Mouse (Mus musculus) kidney, adult 9 months (tissue): ENCODE data around the gene Saa3.
"Not testable (repeated sequence)": the region's sequence is repeated elsewhere in the genome, so short reads cannot be mapped to it uniquely, and the experiment has no call there.

Experiments used
- DNase-seq: peaks from one replicate; pipeline ENCODE4 v3.0.0; 2022

Saa3 gene

GRCm38 (mm10) chr7:46710390-46710844 is 5.1 kb downstream of the Saa3 start, which contains the start of gene Saal1:
Saal1 (minus strand) TSS chr7:46710680.
- DNase-seq = peak; percentile 80

GRCm38 (mm10) chr7:46700521-46701025 is 14.9 kb downstream of the Saa3 start:
- DNase-seq = no peak

- DNase-seq = no peak
Measured at GRCm38 (mm10) chr7:46696754-46697153, 18.7 kb downstream of the Saa3 start.

GRCm38 (mm10) chr7:46686827-46687226 is 28.7 kb downstream of the Saa3 start:
- DNase-seq = no peak

GRCm38 (mm10) chr7:46680732-46681131 is 34.8 kb downstream of the Saa3 start:
- no peak for DNase-seq

GRCm38 (mm10) chr7:46679044-46679443 is 36.5 kb downstream of the Saa3 start:
- not testable (repeated sequence) for DNase-seq

GRCm38 (mm10) chr7:46678417-46678816 is 37.1 kb downstream of the Saa3 start:
- DNase-seq = no peak

- no peak for DNase-seq
Measured at GRCm38 (mm10) chr7:46676808-46677360, 38.6 kb downstream of the Saa3 start.

GRCm38 (mm10) chr7:46675886-46676285 is 39.6 kb downstream of the Saa3 start:
- DNase-seq = no peak

GRCm38 (mm10) chr7:46675061-46675460 is 40.4 kb downstream of the Saa3 start:
- DNase-seq = no peak

GRCm38 (mm10) chr7:46672160-46672672 is 43.3 kb downstream of the Saa3 start, which contains the start of gene Tph1:
Tph1 (minus strand) TSS chr7:46672537.
- no peak for DNase-seq

- no peak for DNase-seq
Measured at GRCm38 (mm10) chr7:46667256-46667655, 48.2 kb downstream of the Saa3 start.

- DNase-seq = peak; percentile 41
Measured at GRCm38 (mm10) chr7:46665236-46665635, 50.3 kb downstream of the Saa3 start.
